Mouse (Mus musculus): ENCODE data around the gene Crtac1.

- TF ChIP-seq POLR2A (IDR thresholded peaks at IDR 0.05; ENCODE audit: low read depth, low read length) (no peak), CTCF (IDR thresholded peaks at IDR 0.05; ENCODE audit: borderline replicate concordance, insufficient read depth, low read length) (no peak)
These were observed 152.0 kb downstream of the Crtac1 start for GRCm38 (mm10) chr19:42279611-42280010.

Measured in embryonic fibroblast, embryonic 13.5 days (primary cell).